8 mouse cellular contexts compared by ENCODE assay signal in genomic region chr5:132161338-132162205, GRCm38 (mm10).
DNase-seq lines count a peak whose midpoint lies in the region; ATAC-seq and TF ChIP-seq lines count a peak whose summit lies in the region.

No protein-coding gene starts in this region.

- no peak overlapping the region for H3K9ac ChIP-seq in forebrain, embryonic 12.5 days
- no peak overlapping the region for H3K9ac ChIP-seq in hindbrain, embryonic 12.5 days

- H3K27me3 ChIP-seq in forebrain, embryonic 12.5 days = no peaks in the 10 kb centered on the region
- H3K27me3 ChIP-seq in hindbrain, embryonic 12.5 days = no peaks in the 10 kb centered on the region

- H3K4me3 ChIP-seq in forebrain, embryonic 12.5 days (replicated peaks) = no peak overlapping the region
- no peak overlapping the region for H3K4me3 ChIP-seq in hindbrain, embryonic 12.5 days
- no peak overlapping the region for H3K4me3 ChIP-seq in left cerebral cortex, adult 2 months
- no peak overlapping the region for H3K4me3 ChIP-seq in gastrocnemius, adult 2 months

- peak overlapping the region; percentile 75 for H3K27ac ChIP-seq in forebrain, embryonic 12.5 days
- H3K27ac ChIP-seq in hindbrain, embryonic 12.5 days = peak overlapping the region; percentile 68
- H3K27ac ChIP-seq in left cerebral cortex, adult 2 months = no peak overlapping the region
- H3K27ac ChIP-seq in gastrocnemius, adult 2 months = no peak overlapping the region

- no peak for ATAC-seq in forebrain, embryonic 12.5 days (ENCODE audit: low FRiP score)
- no peak for ATAC-seq in hindbrain, embryonic 12.5 days (ENCODE audit: low FRiP score)

- peaks cover 14% of the 10 kb centered on the region for H3K4me1 ChIP-seq in forebrain, embryonic 12.5 days
- peaks cover 22% of the 10 kb centered on the region for H3K4me1 ChIP-seq in hindbrain, embryonic 12.5 days

- TF ChIP-seq CTCF in left cerebral cortex, adult 2 months (IDR thresholded peaks at IDR 0.05) = no peak
- TF ChIP-seq CTCF in gastrocnemius, adult 2 months (IDR thresholded peaks at IDR 0.05) = no peak

- no peak overlapping the region for H3K4me2 ChIP-seq in forebrain, embryonic 12.5 days
- H3K4me2 ChIP-seq in hindbrain, embryonic 12.5 days (replicated peaks) = no peak overlapping the region

- 48% methylated on average over 9 of the region's 9 CpGs for WGBS in forebrain, embryonic 12.5 days
- 53% methylated on average over 9 of the region's 9 CpGs for WGBS in hindbrain, embryonic 12.5 days

- intact Hi-C loops in left cerebral cortex, adult 2 months (cut with DNase I) = no loop called here
- intact Hi-C loops in gastrocnemius, adult 2 months (cut with DNase I) = no loop called here

- H3K36me3 ChIP-seq in forebrain, embryonic 12.5 days (replicated peaks) = no peaks in the 10 kb centered on the region
- H3K36me3 ChIP-seq in hindbrain, embryonic 12.5 days = no peaks in the 10 kb centered on the region

- peak; percentile 24 for DNase-seq in cerebellum, postnatal 14 days
- no peak for DNase-seq in cerebellum, adult 9-10 months
- DNase-seq in left cerebral cortex, adult 2 months (ENCODE audit: extremely low spot score in 1 of 2, low spot score in 2 of 2) = peak; percentile 35 to 36
- peak; percentile 5 for DNase-seq in naive thymus-derived CD4-positive, alpha-beta T cell, adult 2 months (ENCODE audit: low read depth)
- no peak for DNase-seq in adrenal gland, adult 2 months
- DNase-seq in gastrocnemius, adult 2 months = no peak

- H3K9me3 ChIP-seq in forebrain, embryonic 12.5 days = no peaks in the 10 kb centered on the region
- H3K9me3 ChIP-seq in hindbrain, embryonic 12.5 days (replicated peaks) = no peaks in the 10 kb centered on the region

Comparison
In these comparisons a context has a peak if more than half of its experiments do, and no peak if none do; other contexts are left out.
1. DNase-seq: peak in cerebellum, postnatal 14 days (2 of 2), left cerebral cortex, adult 2 months (2 of 2) and naive thymus-derived CD4-positive, alpha-beta T cell, adult 2 months (single experiment); none in cerebellum, adult 9-10 months (single experiment), adrenal gland, adult 2 months (single experiment) and gastrocnemius, adult 2 months (single experiment).
2. H3K27ac ChIP-seq: peak in forebrain, embryonic 12.5 days (single experiment) and hindbrain, embryonic 12.5 days (single experiment); none in left cerebral cortex, adult 2 months (single experiment) and gastrocnemius, adult 2 months (single experiment).